Mouse (Mus musculus): ENCODE measurements around the gene Ccdc117.

GRCm38 (mm10) chr11:5526573-5527439, 15.2 kb downstream of the Ccdc117 start:
- TF ChIP-seq CTCF (IDR thresholded peaks at IDR 0.05; ENCODE audit: low read depth) (no peak), EP300 (IDR thresholded peaks at IDR 0.05; ENCODE audit: low read depth) (no peak)

Data from heart, postnatal 0 days (tissue).